Mouse (Mus musculus): Measurements from ENCODE around the gene Calhm2. TPM values are rescaled to one million over a fixed set of nuclear protein-coding genes. Genes with fewer than 3 reads are reported as not detected.

Gene Calhm2
- polyA plus RNA-seq, 1 experiment from 2014 or later = 5.8 TPM

DNA sequence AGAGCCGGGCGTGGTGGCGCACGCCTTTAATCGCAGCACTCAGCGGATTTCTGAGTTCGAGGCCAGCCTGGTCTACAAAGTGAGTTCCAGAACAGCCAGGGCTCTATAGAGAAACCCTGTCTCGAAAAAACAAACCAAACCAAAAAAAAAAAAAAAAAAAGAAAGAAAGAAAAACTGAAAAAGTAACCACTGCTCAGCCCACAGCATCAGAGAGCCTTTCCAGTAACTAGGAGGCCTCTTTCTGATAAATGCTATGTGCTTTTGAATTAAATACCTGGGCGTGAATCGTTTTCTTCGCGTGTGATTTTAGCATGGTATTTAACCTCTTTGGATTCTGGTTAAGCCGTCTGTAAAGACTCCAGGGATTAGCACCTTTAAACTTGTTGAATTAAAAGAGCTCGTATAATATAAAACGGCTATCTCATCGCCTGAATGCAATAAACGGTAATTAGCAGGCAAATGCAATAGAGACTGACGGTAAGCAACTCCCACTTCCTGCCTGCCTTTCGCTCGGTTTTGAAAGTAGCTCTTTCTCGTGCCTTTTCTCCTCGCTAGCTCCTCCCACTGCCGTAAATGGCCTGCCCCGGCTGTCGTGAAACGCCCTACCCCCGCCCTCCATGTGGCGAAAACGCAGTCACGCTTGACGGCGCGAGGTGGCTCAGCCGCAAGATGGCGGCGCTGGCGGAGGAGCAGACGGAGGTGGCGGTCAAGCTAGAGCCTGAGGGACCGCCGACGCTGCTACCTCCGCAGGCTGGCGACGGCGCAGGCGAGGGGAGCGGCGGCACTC is 70.8 kb downstream of the Calhm2 start, which contains the start of gene Taf5:
Gene Taf5 (plus strand): TSS at position 651 of the 787 bp plus-strand sequence.
- peak within 1 kb of the TSS; percentile 68 for H3K27ac ChIP-seq (ENCODE audit: poor library complexity, severe bottlenecking)
- no peaks in the 10 kb centered on the region for H3K9me3 ChIP-seq (replicated peaks)
- peaks cover 13% of the 10 kb centered on the region for H3K4me1 ChIP-seq (replicated peaks)
- WGBS = 10% methylated on average over 49 of the region's 49 CpGs
- peak within 1 kb of the TSS; percentile 84 for H3K4me2 ChIP-seq
- peak within 1 kb of the TSS; percentile 92 for H3K9ac ChIP-seq
- peak; percentile 81 for ATAC-seq (ENCODE audit: insufficient number of reproducible peaks, low FRiP score)
- H3K27me3 ChIP-seq (replicated peaks) = no peaks in the 10 kb centered on the region
- peak within 1 kb of the TSS; percentile 93 for H3K4me3 ChIP-seq
- H3K36me3 ChIP-seq = peaks cover 14% of the 10 kb centered on the region

DNA sequence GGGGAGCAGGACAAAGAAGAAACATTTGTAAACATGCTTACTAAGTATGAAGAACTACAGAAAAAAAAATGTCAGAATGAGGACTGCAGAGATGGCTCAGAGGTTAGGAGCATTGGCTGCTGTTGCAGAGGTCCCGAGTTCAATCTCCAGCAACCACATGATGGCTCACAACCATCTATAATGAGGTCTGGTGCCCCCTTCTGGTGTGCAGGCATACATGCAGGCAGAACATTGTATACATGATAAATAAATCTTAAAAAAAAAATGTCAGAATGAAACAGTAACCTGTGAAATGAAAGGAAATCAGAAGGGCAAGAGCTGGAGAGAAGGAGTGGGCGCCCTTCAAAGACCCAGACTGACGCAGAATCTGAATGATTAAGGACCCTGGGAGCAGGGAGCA is 72.2 kb downstream of the Calhm2 start:
- H3K9ac ChIP-seq = no peak overlapping the region
- H3K9me3 ChIP-seq (replicated peaks) = no peaks in the 10 kb centered on the region
- H3K4me3 ChIP-seq = no peak overlapping the region
- H3K27ac ChIP-seq (ENCODE audit: poor library complexity, severe bottlenecking) = no peak overlapping the region
- ATAC-seq (ENCODE audit: insufficient number of reproducible peaks, low FRiP score) = no peak
- no peaks in the 10 kb centered on the region for H3K27me3 ChIP-seq (replicated peaks)
- H3K36me3 ChIP-seq = 0 out of 2 replicates have a peak, but pooled peaks cover 2% of the 10 kb centered on the region
- no peak overlapping the region for H3K4me2 ChIP-seq
- WGBS = 89% methylated on average over 3 of the region's 3 CpGs
- peaks cover 13% of the 10 kb centered on the region for H3K4me1 ChIP-seq (replicated peaks)

DNA sequence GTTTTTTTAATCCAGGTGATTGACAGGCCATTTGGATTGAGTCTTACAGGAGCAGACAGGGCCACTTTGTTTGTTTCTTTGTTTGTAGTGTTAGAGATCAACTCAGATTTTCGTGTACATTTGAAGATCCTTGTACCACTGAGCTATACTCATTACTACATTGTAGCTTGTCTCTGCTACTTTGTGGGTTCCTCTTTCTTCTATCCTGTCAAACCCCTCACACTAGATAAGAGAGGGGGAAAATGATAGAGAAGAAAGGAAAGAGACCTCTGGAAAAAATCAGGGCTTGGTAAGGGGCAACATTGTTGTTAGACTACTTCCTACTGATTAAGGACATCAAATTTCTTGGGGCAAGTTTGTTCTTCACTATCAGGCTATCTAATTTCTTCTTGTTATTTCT is 80.4 kb downstream of the Calhm2 start:
- no peak overlapping the region for H3K9ac ChIP-seq
- H3K4me1 ChIP-seq (replicated peaks) = no peaks in the 10 kb centered on the region
- no peak overlapping the region for H3K4me3 ChIP-seq
- H3K36me3 ChIP-seq = no peaks in the 10 kb centered on the region
- no peak overlapping the region for H3K27ac ChIP-seq (ENCODE audit: poor library complexity, severe bottlenecking)
- no peak overlapping the region for H3K4me2 ChIP-seq
- ATAC-seq (ENCODE audit: insufficient number of reproducible peaks, low FRiP score) = no peak
- 38% methylated on average over 1 of the region's 1 CpGs for WGBS
- H3K27me3 ChIP-seq (replicated peaks) = no peaks in the 10 kb centered on the region
- H3K9me3 ChIP-seq (replicated peaks) = no peaks in the 10 kb centered on the region

Other genes starting within 250 kb of the Calhm2 start
- gene Ina, start 123.6 kb downstream of the Calhm2 start, polyA plus RNA-seq (2016; fragmentation: Nextera tagmentation; extraction: Ambion mirVana) = 0.24 and 0.86 TPM in 2 replicates
- gene Nt5c2, start 123.1 kb downstream of the Calhm2 start, polyA plus RNA-seq (2016; fragmentation: Nextera tagmentation; extraction: Ambion mirVana) = 108 and 111 TPM in 2 replicates
- gene Pcgf6, start 87.4 kb downstream of the Calhm2 start, polyA plus RNA-seq (2016; fragmentation: Nextera tagmentation; extraction: Ambion mirVana) = 12.9 and 14.5 TPM in 2 replicates
- 7.1 and 7.5 TPM in 2 replicates for gene Taf5, start 70.5 kb downstream of the Calhm2 start, polyA plus RNA-seq (2016; fragmentation: Nextera tagmentation; extraction: Ambion mirVana)
- gene Usmg5, start 47.6 kb downstream of the Calhm2 start, polyA plus RNA-seq (2016; fragmentation: Nextera tagmentation; extraction: Ambion mirVana) = 2,494 and 2,546 TPM in 2 replicates
- 7.4 and 7.9 TPM in 2 replicates for gene Pdcd11, start 47.5 kb downstream of the Calhm2 start, polyA plus RNA-seq (2016; fragmentation: Nextera tagmentation; extraction: Ambion mirVana)
- gene Calhm1, start 6.0 kb upstream of the Calhm2 start, polyA plus RNA-seq (2016; fragmentation: Nextera tagmentation; extraction: Ambion mirVana) = not detected in 2 replicates
- not detected in 2 replicates for gene Calhm3, start 19.5 kb upstream of the Calhm2 start, polyA plus RNA-seq (2016; fragmentation: Nextera tagmentation; extraction: Ambion mirVana)
- 2.3 and 2.8 TPM in 2 replicates for gene Neurl1a, start 40.5 kb upstream of the Calhm2 start, polyA plus RNA-seq (2016; fragmentation: Nextera tagmentation; extraction: Ambion mirVana)